Mouse (Mus musculus) layer of hippocampus, adult 18-20 months (tissue): ENCODE data around the gene Psrc1. TPM values are rescaled to one million over a fixed set of nuclear protein-coding genes. Genes with fewer than 3 reads are reported as not detected.

Experiments used
- DNase-seq, 2 experiments: peaks; one replicate each; pipeline ENCODE4 v3.0.0; 2022; ENCODE audit warnings: low spot score in 2 of 2
- total RNA-seq, 2 experiments: library from RNA; stranded (reverse); gene quantifications; 2 replicates each; pipeline ENCODE4 v1.2.3; 2021

The Psrc1 gene
- total RNA-seq, 2 experiments from 2014 or later = 23.2 to 25.0 TPM

DNA sequence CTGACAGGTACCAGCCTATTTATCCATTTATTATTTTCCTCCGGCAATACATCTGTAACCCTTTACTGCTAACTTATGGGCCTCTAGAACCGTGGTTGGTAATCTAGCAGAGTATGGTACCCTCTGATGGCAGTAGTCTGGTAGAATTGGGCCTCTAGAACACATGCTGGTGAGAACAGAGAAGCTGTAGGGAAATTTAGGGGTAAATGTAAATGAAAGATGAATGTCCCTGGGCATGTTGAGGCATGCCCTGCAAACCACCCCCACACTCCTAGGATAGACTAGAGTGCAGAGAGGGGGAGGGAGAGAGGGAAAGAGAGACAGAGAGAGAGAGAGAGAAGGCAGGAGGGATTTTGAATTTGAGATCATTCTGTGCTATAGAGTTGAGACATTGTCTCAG lies 786 bp downstream of the Psrc1 start:
- DNase-seq = no peak

DNA sequence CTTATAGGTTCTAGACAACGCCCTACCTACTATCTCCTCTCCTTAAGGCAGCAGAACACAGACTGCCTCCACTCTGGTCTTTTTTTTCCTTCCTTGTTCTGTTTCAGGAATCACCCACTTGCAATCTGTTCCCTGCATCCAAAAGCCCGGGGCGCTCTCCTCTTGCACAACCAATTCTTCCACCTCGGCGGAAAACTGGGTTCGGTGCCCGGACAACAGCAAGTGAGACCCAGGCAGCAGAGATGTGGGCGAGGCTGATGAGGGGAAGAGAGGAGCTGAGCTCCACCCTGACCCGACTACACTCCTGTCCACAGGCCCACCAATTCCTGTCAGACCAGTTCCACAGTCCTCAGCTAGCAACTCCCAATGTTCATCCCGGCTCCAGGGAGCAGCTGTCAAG lies 2.5 kb downstream of the Psrc1 start:
- peak; percentile 66 to 85 for DNase-seq

DNA sequence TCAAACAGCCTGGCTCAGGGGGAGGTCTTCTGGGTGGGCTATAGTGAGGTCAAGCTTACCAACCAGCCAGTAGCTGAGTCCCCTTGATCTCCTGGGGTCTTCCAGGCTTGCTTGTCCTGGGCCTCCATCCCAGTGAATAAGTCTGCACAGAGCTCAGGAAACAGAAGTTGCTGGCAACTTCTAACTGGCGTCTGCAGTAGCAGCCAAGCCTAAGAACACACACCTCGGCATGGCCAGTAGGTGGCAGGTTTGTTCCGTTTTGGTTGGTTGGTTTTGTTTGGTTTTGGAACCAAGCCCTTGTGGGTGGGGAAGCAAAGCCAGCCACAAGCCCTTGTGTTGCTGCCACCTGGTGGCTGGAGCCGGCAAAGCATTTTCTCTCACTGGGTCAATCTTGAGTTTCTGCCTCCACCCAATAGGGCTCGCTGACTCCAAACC lies 5.5 kb downstream of the Psrc1 start:
- DNase-seq = peak; percentile 95 to 98

DNA sequence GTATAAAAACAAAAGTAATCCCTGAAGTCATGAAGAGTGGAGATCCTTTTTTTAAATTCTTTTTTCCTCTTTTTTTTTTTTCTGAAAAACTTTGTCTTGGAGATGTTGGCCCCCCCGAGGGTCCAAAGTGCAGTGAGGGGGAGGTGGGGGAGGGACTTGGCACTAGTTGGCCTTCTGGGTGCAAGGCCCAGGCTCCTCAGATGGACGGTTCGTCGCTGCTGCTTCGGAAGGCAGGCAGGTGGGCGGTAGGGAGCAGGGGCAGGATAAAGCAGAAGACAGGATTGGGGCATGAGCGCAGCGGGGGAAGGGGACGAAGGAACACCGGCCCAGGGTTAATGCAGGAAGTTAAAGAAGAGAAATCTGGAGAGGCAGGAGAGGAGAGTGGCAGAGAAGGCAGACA lies 8.7 kb downstream of the Psrc1 start:
- DNase-seq = no peak

DNA sequence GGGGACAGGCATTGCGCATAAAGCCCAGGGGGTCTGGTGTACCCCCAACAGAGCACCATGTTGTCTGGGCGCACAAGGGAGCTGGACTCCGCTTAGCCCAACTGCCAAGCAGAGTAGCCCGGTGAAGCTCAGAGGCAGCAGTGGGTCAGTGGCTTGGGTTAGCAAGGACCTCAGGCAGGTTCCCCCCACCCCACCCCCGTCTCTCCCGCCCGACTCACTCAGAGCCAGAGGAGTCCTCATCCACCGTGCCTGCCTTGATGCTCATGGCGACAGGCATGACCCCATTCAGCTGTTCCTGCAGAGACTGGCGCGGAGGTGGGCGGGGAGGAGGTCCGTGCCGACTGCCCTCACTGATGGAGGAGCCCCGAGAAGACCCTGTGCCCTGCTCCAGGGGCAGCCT lies 9.2 kb downstream of the Psrc1 start:
- DNase-seq = no peak

DNA sequence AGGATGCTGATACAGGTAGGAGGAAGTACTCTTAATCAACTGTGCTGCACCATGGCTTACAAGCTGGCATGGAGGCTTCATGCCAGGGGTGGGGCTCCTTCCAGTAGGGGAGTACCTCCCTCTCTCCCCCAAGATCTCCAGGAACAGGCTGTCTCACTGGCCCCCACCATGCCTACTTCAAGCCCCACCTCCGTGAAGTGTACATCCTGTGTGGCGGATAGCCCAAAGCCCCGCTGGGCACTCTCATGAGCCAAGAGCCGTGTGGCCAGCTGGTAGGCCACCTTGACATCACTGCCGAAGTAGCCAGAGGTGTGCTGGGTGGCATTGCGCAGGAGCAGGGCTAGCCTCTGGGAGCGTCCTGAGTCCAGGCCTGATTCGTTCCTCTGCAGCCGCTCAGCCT lies 14.6 kb downstream of the Psrc1 start:
- no peak for DNase-seq

DNA sequence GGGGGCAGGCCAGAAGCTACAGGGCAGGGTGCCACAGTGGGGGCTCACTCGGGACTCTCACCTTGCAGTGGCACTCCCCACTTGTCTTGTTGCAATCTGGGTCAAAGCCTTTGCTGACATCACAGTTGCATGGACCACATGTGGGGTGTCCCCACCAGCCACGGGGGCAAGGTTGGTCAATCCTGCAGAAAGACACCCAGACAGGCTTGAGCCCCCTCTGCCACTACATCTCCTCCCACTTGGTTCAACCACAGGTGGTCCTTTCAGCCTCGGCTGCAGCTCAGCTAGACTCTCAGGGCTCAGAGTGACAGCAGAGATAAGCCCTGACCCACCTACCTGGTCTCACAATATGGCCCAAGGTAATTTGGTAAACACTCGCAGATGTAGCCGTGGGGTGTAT lies 16.8 kb downstream of the Psrc1 start:
- no peak for DNase-seq

DNA sequence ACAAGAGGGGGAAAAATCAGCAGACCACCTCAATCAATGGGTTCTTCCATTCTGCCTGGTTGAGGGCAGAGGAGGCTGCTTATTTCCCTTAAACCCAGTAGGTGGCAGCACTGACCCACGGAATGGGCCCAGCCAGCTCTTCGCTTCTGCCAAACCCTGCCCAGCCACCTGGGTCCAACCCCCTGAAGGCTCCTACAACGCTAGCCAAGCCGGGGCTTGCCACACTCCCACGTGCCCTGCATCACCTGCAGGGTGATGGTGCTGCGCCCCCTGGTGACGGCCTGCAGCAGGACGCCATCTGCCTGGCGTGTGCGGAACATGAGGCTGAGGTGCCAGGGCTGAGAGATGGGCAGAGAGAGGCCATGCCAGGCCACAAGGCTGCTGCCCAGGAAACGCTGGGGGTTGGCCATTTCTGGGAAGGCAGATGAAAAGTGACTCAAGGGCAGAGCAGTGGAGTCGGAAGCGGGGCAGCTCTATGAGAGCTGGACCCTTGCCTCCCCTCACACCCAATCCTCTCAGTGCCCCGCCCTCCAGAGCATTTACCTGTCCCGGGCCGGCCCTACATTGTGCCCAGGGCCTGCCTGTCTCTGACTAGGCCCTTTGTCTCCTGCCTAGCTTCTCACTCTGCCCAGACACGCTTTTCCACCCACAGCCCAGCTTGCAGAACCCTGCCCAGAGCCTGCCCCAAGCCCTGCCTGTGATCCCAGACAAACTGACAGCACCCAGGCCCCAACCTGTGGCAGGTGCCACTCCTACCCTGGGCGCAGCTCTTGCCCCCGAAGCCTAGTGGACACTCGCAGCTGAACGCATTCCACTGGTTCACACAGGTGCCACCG lies 18.3 kb downstream of the Psrc1 start:
- DNase-seq = peak; percentile 80 to 86

DNA sequence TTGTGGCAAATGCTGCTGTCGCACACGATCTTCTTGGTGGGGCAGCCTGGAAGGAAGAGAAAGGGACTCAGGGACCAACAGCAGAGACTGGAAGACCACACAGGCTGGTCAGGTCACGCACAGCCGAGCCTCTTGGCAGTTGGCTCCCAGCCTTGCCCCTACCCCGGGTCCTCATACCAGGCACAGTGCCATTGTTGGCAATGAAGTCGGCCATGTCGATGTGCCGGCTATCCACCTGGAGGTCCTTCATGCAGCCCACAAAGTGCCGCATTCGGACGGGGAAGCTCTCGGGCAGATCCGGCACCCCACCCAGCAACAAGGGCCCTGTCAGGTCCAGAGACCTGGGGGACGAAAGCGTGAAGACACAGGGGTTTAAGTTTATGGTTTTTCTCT lies 18.9 kb downstream of the Psrc1 start:
- DNase-seq = no peak

DNA sequence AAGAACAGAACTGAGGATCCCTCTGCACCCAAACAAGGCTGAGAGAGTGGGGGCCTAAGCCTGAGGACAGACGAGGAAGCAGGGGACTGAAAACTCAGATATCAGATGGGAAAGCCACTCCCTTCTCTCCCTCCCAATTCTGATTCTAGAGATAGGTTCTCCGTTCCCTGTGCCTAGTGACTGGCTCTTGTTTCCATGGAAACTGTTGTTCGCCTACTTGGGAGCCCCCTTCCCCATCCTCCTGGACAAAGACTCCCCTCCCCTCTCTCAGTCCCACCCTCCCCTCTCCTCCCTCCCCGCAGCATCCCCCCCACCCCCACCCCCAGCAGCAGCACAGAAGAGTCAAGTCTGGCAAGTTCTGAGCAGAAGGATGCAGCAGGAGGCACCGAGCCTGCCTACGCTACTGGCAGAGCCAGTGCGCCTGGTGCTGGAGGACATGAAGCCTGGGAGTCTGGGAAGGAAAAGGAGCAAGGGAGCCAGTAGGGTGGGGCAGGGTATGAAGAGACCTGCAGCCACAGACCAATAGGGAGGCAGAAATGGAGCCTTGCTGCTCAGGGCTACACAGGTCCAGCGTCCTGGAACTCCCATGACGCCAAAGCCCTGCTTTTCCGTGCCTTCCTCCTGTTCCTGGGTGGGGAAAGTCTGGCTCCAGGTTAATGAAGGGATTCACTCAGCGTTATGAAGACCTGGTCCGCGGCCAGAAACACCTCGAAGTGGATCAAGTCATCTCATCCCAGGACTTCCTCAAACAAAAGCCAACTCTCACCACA lies 22.1 kb downstream of the Psrc1 start:
- peak; percentile 65 to 80 for DNase-seq

DNA sequence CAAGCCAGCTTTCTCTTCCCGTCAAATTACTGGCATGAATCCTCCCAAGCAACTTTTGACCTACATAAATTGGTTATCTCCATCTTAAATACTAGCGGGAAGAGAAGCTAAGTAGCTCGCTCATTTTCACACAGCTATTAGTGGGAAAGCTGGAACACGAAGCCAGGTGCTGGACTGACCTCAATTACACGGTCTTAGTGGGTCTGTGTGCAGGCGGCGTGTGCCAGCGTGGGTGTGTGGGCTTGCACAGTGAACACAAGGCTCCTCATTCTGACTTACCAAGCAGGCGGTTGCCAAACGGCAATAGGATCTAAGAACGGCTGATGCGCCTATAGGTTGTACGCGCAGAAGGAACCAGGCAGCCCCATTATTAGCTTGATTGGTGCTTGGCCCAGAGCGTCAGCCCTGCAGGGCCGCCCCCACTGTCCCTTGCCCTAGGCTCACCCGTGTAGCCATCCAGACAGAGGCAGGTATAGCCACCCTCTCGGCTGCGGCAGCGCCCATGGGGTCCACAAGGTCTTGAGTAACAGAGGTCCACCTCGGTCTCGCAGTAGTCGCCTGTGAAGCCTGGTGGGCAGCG lies 22.8 kb downstream of the Psrc1 start:
- peak in 1 of 2 experiments; percentile 59 for DNase-seq

DNA sequence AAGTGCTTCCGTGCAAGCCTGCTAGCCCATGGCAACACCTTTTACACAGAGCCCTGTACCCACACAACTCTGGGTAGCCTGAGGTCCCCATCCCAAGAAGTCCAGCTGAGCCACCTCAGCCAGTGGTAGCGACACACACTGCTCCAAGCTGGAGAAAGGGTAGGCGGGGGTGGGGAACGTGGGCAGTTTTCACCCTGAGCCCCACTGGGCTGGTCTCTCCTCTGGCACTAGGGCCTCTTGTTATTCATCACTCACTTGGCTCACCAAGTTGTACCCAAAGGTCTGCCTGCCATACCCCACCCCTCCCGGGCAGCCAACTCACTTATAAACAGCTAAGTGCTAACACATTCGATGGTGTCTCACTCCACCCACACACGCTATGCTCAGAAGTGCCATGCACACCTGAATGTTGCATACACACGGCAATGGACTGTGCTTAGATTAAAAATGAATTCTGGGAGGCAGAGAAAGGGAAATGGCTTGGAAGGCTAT lies 24.9 kb downstream of the Psrc1 start:
- DNase-seq = no peak

DNA sequence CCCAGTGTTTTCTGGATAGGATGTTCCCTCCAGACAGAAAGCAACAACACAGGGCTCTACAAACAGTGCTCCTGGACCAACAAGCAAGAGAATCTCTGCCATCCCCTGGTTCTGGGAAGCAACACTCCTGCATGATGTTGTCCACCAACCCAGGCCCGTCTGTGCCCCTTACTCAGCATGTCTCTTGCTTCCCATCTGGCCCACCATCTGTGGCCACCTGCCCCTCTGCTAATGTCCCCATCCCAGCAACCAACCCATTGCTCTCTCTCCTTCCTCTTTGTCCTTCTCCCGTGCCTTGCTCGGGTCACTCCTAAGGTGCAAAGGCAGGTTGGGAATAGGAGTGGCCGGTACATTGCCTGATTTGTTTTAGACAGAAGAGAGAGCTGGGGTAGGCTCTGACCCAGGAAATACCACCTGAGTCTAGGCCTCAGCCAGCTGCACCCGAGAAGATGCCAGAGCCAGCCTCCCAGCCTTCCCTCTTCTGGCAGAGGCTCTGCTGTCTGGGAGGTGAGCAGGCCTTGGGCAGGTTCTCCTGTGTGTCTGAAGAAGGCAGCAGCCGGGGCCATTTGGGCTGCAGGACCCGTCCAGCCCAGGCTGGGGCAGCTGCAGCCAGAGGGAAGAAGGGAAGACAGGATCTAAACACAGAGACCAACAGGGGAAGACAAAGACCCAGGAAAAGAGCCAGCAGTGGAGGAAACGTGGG lies 26.2 kb downstream of the Psrc1 start:
- DNase-seq = no peak

DNA sequence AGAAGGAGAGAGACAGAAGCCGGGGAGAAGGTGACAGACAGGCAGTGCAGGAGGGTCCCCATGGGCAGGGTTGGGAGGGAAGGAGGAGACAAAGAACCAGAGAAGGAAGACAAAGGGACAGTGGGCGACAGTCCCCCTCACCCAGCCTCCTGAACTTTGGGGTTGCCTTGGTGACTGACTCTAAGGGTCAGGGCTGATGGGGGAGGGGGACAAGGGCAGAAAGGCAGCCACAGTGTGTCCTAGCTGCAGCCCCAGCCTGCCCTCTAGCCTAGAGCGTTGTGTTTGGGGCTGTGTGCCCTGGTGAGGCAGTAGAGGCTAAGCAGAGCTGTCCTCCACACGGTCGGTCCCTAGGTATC lies 26.7 kb downstream of the Psrc1 start:
- no peak for DNase-seq

DNA sequence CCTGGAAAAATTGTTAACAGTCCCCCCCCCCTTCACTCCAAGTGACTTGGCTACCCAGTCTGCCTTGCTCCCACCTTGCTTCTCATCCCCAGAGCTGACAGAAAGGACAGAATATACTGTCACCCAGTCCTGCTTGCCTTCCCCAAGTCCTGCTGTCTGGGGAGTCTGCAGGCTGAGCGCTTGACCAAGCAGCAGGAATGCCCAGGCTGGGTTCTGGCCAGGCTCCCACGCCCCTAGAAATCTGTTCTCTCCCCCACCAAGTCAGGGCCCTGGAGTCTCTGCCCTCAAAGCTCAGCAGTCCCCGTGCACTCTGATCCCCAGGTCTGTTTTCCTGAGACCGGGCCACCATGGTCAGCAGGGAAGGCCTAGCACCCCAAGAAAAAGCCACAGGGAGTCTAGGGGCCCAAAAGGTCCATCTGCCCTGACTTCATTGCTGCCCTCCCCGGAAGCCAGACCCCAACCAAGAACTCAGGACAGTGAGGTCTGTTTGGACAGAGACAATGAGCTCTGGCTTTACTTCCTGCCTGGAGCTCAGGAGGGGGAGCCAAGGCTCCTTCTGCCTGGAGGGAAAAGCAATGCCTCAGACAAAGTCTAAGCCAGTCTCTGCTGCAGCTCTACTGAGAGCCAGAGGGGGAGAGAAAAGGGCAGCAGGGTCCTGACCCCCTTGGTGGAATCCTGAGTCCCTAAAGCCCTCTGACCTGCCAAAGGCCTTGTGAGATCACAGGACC lies 27.6 kb downstream of the Psrc1 start:
- no peak for DNase-seq

DNA sequence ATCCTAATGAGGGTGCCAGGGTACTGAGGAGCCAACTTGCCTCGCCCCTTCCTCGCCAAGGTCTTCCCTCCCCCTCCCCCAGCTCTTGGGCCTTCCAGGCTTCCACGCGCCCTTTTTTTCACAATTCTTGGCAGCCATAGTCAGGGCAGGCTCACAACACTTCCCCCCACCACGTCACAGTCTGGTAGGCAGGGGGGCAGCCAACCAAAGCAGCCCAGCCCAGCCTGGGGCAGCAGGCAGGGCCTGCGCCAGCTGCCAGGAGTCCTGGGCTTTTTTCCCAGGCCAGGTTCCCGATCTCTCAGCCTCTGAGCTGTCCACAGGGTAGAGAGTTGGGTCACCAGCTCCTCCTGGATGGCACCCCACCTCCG lies 28.1 kb downstream of the Psrc1 start:
- peak in 1 of 2 experiments; percentile 62 for DNase-seq

DNA sequence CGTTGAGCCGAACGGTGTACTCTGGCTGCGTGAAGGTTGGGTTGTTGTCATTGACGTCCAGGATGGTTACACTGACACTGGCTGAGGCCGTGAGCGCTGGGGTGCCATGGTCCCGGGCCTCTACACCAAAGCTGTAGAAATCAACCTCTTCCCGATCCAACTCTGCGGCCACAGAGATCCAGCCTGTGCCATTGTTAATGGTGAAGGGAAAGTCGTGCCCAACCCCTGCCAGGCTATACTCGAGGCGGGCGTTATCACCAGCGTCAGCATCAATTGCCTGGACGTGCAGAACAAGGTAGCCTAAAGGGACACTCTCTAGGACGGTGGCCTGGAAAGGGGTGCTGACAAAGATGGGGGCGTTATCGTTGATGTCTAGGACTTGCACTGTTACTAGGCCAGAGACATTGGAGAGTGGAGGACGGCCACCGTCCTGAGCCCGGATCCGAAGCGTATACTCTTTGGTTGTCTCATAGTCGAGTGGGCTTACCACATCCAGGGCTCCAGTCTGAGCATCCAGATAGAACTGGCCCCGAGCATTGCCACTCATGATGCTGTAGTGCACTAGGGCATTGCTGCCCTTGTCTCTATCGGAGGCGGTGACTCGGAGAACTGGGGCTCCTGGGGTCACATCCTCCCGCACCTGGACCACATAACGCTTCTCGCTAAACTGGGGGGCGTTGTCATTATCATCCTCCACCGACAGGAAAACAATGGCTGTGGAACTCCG lies 30.2 kb downstream of the Psrc1 start:
- no peak for DNase-seq

DNA sequence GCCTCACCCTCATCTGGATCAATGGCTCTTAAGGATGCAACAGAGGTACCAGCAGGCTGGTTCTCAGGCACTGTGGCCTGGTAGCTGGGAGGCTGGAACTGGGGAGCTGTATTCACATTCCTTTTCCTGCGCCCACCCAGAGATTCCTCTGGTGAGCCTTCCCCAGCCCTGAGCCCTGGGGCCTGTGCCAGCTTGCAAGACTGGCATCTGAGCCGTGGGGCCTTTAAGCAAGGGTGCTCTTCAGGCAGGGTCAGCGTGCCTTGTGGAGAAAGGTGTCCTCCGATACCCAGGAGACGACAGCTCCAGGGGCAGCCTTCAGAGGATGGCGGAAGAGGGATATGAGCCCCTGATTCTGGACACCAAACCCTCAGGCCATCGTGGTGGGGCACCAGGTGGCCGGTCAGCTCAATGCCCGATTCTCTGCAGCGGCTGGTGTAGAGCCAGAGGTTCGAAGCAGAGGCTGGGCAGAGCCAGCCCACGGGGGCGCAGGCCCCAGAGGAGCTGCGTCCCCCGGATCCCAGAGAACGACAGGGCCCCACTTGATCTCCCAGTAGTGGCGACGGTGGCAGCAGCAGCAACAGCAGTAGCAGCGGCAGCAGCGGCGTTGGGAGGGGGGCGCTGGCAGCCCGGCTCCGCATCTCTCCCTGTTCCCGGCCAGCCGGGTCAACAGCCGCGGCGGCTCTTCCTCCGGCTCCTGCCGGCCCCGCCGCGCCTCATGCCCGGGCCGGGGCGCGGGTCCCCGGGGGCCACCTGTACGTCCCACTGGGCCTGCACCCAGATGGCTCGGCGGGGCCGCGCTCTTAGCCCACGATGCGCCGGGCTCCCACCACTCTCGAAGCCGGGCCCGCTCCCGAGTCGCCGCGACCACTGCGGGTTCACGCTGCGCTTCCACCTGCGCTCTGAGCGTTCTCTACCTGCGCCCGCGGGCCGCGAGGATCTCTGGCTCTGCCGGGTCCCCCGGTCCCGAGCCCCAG lies 31.5 kb downstream of the Psrc1 start, which contains the start of gene Celsr2:
TSS of gene Celsr2 (minus strand) at position 696 of the 974 bp plus-strand sequence.
- DNase-seq = no peak

DNA sequence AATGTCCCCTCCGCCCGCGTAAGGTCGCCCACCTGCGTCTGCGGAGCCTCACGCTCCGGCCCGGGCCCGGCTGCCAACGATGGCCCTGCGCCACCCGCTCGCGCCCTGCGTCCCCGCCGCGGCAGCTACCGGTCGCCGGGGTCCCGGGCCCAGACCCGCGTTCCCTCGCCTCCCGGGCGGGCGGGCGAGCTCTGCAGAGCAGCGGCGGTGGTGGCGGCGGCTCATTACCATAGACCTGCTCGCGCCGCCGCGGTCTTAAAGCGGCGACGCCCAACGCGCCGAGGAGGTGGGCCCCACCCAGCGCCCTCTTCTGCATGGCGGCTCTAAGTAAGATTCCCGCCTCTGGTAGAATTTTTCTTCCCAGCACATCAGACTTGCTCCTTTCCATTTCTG lies 32.2 kb downstream of the Psrc1 start:
- DNase-seq = peak; percentile 74 to 89
